Mouse (Mus musculus) CH12F3 (cell line): ENCODE results near the gene Rhbg.

Source experiments
- in situ Hi-C: fragments of 300-500 bp; cut with MboI; formaldehyde crosslinking; loops from 2 replicates; pipeline ENCODE4 v1.14.3; 2020; ENCODE audit warnings: low sequenced_read_pairs

Gene Rhbg

GRCm38 (mm10) chr3:88262346-88262745 lies 7.8 kb upstream of the Rhbg start:
- in situ Hi-C loops, result no loop called here

DNA sequence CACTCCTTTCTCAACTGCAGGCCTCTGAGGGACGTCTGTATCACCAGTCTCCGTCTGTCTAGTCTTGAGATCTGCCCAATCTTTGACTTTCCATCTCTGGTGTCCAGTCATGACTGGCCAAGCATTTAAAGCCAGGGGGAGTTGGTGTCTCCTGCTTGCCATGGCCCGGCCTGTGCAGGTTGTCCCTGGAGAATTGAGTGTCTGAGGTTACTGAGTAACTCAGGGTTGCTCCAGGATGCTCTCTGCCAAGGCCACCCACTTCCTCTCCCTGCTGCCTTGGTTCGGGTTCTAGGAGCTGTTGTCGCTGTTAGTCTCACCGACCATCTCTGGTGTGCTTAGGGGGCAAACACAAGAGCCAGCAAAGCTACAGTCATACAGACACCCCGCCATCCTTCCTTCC lies 1.9 kb upstream of the Rhbg start:
- in situ Hi-C loops, result no loop called here

- in situ Hi-C loops, result no loop called here
Observed at GRCm38 (mm10) chr3:88255950-88256349, 1.4 kb upstream of the Rhbg start.

DNA sequence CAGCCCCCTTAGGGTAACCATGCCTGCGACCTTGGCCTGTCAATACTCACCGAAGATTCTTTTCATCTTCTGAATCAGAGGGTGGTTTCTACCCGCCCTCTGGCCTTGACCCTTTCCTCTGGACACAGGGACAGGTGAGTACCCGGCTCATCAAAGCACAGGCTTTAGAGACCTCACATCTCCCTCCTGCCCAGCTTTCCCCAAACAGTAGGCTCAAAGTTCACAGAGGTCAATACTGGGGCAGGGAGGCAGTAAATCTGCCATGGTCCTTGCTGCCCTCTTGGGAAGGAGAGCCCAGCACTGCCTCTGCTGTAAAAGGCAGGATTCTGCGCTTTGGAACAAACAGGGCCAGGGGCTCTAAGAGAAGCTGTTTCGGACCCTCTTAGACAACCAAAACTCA lies 1.8 kb downstream of the Rhbg start:
- in situ Hi-C loops, result no loop called here

GRCm38 (mm10) chr3:88248406-88248805 lies 6.1 kb downstream of the Rhbg start:
- in situ Hi-C loops, result no loop called here

DNA sequence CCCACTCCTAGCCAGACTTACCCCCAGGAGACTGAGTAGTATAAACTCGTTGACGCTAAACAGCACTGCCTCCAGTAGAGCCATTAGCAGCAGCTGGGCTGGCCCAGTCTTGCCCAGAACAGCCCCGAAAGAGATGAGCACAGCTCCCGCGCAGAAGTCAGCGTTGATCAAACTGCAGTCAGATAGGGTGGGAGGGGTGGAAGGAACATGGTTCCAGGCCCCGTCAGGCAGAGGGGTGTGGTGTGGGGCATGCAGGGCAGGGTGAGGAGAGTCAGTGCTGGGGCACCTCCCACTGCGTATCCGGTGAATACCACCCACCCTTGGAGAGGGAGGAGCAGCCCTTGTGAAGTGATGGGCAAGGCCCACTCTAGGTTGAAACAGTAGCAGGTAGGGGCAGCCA lies 6.8 kb downstream of the Rhbg start:
- in situ Hi-C loops, result no loop called here

DNA sequence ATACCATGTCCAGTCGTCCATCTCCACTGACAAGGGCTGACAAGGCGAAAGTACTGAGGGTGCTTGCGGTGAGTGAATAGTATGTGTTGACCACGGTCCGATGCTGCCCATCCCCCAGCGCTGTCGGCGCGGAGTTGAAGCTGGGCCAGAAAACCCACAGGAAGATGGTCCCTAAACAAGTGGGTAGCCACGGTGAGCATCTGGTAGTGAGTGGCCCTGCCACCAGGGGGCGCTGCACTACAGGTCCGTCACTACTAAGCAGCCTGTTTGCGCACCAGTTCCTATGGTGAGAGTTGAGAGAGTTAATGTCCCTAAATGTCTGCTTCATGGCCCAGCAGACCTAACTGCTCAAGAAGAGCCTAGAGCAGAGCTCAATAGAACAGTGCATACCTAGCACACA lies 8.7 kb downstream of the Rhbg start:
- in situ Hi-C loops, result no loop called here

GRCm38 (mm10) chr3:88244071-88244470 lies 10.4 kb downstream of the Rhbg start:
- in situ Hi-C loops, result loop anchor here (5.0 kb wide), 1 partner anchor 52 kb away; no protein-coding TSS in a partner anchor

- in situ Hi-C loops, result loop anchor here (5.0 kb wide), 1 partner anchor 50 kb away; no protein-coding TSS in a partner anchor
Observed at GRCm38 (mm10) chr3:88242531-88242930, 12.0 kb downstream of the Rhbg start.

GRCm38 (mm10) chr3:88241045-88241786 lies 13.3 kb downstream of the Rhbg start:
- in situ Hi-C loops, result loop anchor here (5.0 kb wide), 1 partner anchor 49 kb away; no protein-coding TSS in a partner anchor

- in situ Hi-C loops, result no loop called here
Observed at GRCm38 (mm10) chr3:88239446-88239845, 15.1 kb downstream of the Rhbg start.

GRCm38 (mm10) chr3:88238866-88239391 lies 15.6 kb downstream of the Rhbg start:
- in situ Hi-C loops, result no loop called here

DNA sequence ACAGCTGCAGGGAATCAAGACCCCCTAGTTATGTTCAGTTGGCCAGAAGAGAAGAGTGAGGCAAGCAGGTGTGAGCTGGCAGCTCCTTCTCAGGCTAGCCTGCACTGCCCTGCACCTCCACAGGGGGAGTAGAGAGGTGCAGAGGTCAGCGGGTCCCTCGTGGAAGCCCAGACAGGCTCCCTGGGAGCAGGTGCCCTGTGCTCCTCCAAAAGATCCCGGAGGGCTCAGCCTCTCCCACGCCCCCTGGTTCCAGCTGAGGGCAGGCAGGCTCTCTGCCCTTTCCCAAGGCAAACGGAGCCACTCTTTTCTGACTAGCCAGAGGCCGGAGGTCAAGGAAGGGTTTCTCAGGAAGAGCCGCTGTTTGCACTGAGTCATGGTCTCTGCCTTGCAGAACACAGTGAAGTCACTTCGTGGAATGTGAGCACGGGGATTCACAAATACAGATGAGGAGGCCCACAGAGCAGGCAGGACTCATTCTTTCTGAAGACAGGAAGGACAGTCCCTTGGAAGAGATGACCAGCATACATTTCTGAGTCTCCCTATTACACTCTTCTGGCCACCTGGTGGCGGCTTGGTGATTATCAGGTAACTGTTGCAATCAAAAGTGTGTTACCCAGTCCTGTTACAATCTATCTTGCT lies 16.8 kb downstream of the Rhbg start:
- in situ Hi-C loops, result no loop called here

DNA sequence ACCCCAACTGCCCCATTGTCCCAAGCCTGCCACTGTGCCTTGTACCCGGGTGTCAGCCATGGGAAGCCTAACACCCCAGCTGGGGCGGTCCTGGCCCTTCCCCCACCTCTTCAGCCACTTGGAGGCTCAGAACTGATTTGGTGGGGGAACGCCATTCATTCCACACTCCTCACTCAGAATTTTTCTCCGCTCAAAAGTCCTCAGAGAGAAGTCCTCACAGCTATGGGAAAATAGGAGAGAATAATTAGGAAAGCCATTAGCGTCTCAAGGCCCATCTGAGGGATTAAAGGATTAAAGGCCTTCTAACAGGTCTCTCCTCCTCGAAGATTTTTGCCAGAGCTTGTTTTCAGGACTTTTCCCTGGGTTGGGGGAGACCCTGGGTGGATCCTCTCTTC lies 17.4 kb downstream of the Rhbg start:
- in situ Hi-C loops, result no loop called here

DNA sequence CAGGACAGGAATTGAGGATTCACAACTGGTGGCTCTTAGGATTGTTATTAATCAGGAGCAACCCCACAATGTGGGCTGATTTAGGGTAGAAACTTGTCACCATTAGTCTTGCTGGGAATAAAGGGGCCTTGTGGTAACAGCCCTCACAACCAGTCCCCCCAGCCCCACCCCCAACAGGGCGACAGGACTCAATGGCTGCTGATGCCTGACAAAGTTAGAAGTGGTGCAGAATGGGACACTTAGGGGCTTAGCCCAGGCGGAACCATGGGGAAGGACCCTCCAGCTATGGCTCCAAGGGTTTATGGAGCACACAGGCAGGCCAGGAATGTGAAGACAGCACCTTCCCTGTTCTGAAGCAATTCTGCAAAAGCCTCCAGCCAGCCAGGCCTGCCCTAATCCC lies 18.9 kb downstream of the Rhbg start:
- in situ Hi-C loops, result no loop called here

GRCm38 (mm10) chr3:88235216-88235615 lies 19.3 kb downstream of the Rhbg start:
- in situ Hi-C loops, result no loop called here

DNA sequence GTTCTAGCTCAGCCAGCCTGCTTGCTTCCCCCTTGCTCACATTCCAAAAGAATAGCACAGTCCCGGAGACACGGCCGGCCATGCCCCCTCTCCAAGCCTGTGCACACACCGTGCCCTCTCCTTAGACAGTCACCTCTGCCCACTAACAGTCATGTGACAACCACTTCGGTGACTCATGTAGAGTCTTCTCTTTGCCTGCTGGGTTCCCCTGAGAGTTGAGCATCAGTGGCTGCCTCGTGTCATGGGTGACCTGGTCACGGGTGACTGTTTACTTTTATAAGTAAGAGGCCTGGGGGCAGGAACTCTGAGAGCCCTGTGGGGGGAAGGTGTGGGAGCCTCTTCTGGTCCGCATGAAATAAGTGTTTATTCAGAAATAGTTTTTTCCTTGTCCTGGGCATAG lies 20.5 kb downstream of the Rhbg start:
- in situ Hi-C loops, result no loop called here

DNA sequence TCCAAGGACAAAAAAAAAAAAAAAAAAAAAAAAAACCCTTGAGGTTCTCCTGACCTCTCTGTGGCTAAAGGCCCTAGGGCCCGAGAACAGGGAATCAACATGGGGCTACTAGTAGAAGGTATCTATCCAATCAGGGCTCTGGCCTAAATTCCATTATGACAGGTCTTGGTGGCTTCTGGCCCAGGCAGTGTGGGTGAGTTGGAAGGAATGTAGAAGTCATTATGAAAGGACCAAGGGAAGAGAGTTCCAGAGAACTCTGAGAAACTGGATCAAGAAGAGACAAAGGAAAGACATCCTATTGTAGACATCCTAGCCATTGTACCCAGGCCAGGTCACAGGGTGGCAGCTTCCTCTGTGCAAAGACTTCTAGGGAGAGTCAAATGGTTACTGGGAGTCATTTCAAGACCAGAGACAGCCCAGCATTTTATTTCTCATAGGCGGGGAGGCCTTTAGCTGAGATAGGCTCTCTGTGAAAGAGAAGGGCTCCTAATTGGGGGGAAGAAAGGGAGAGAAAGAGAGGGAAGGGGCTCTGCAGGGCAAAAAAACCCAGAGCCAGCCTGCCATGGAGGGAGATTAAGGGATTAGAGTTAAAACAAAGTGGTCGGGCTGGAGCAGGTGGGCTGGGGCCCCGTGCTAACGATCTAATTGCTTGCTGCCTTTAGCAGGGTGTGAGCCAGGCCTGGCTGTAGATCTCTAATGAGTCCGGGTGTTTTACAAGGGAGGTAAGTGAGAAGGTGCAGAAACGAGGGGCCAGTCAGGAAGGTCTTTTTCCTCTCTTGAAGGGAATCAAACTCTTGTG lies 21.5 kb downstream of the Rhbg start:
- in situ Hi-C loops, result no loop called here

DNA sequence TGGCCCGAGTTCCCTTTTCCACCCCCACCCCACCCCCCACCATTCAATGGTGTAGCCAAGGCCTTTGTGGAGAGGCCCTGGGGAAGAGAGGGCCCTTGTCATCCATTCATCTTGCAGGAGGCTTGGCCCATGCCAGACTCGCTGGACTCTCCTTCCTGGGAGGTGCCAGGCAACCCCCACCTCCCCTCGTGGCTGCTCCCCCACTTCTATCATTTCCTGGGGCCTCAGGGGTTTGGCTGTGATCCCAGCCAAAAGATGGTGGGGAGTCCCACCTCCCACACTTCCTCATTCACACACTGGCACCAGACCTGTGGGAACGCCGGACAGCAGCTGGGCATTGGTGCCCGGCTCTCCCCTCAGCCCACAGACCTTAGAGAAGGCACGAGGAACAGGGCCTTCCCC lies 22.2 kb downstream of the Rhbg start:
- in situ Hi-C loops, result no loop called here

- in situ Hi-C loops, result no loop called here
Observed at GRCm38 (mm10) chr3:88231061-88231641, 23.4 kb downstream of the Rhbg start.
